Mouse (Mus musculus) G1E-ER4 (cell line): Measurements from ENCODE around the gene Islr2. TPM values are rescaled to one million over a fixed set of nuclear protein-coding genes. Genes with fewer than 3 reads are reported as not detected.

Experiments used
- GATA1 ChIP-seq: IDR thresholded peaks from one replicate; pipeline ENCODE4 v1.8.0; 2012; ENCODE audit warnings: low read length, inconsistent platforms
- polyA plus RNA-seq: library from polyadenylated mRNA; stranded (reverse); fragments of >175 nt; gene quantifications from 2 replicates; pipeline ENCODE4 v1.2.3, GENCODE M21; 2012

Gene Islr2
- polyA plus RNA-seq, 1 experiment, result 0.05 TPM

GRCm38 (mm10) chr9:58175745-58176487 is 28.2 kb downstream of the Islr2 start:
- TF ChIP-seq GATA1, result no peak

GRCm38 (mm10) chr9:58174818-58175251 is 29.3 kb downstream of the Islr2 start:
- no peak for TF ChIP-seq GATA1

DNA sequence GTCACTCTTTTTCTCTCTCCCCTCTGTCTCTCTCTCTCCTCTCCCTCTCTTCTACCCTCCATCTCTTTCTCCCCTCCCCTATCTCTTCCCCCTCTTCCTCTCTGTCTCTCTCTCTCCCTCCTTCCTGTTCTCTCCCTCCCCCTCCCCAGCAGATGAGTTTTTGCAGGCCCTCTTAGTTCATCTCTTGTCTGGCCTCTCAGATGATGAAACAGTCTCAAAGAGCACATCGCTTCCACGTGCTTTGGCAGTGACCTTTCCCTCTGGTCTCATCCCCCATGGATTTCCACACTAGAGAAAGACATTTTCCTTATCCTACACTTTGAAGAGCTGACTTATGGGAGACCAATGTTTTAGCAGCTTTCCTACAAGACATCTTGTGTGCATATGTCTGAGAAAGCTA is 31.3 kb downstream of the Islr2 start:
- TF ChIP-seq GATA1, result no peak

- no peak for TF ChIP-seq GATA1
Observed at GRCm38 (mm10) chr9:58169426-58169825, 34.7 kb downstream of the Islr2 start.

- TF ChIP-seq GATA1, result no peak
Observed at GRCm38 (mm10) chr9:58168880-58169279, 35.2 kb downstream of the Islr2 start.

GRCm38 (mm10) chr9:58165779-58166178 is 38.3 kb downstream of the Islr2 start:
- TF ChIP-seq GATA1, result no peak

DNA sequence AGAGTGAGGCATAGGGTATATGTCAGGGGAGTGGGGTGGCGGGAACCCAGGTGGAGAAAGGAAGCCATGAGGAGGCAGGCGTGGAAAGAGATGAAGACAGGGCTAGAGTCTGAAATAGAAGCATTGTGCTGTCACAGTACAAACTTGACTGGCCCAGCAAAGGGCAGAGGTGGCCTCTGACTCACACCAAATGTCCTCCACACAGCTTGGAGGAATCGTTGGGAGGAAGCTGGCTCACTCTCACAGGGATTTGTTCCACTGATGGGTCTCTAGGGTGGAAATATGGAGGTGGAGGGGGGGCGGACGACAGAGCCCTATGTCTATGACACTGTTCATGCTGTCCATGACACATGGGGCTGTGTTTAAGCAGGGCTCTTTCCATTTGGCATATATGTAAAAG is 41.0 kb downstream of the Islr2 start:
- no peak for TF ChIP-seq GATA1

DNA sequence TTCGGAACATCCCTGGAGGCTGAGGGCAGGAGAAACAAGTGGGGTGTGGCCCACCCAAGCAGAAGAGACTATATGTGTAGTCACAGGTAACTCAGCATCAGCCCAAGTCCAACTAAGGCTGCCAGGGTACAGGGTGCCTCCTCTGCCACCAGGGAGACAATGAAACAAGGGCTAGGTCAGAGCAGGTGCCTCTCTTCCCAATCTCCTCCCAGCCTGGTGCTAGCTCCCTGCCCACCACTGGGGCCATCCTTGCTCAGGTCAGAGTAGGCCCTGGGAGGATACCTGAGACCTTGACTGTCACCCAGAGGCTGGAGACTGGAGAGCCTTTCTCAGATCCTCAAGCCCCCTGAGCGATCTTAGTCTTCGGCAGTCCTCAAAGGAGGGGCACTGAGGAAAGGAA is 41.9 kb downstream of the Islr2 start:
- no peak for TF ChIP-seq GATA1

- no peak for TF ChIP-seq GATA1
Observed at GRCm38 (mm10) chr9:58160315-58160714, 43.8 kb downstream of the Islr2 start.

DNA sequence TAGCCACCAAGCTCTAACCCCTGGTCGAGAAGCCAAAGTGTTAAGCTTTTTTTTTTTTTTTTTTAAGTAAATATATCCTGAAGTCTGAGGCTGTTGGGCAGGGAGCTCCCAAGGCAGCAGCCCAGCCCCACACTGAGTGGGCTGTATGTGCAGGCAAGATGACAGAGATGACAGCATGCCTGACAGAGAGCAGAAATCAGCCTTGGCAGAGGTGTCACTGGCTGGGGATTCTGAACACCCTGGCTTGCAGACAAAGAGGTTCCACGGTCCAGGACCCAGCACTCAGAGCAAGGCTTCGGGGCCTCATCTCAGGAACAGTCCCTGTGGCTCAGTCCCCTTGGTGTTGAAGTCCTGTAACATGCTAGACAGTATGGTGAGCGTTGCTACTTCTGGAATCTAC is 44.3 kb downstream of the Islr2 start:
- no peak for TF ChIP-seq GATA1

- TF ChIP-seq GATA1, result no peak
Observed at GRCm38 (mm10) chr9:58158541-58159311, 45.4 kb downstream of the Islr2 start.

DNA sequence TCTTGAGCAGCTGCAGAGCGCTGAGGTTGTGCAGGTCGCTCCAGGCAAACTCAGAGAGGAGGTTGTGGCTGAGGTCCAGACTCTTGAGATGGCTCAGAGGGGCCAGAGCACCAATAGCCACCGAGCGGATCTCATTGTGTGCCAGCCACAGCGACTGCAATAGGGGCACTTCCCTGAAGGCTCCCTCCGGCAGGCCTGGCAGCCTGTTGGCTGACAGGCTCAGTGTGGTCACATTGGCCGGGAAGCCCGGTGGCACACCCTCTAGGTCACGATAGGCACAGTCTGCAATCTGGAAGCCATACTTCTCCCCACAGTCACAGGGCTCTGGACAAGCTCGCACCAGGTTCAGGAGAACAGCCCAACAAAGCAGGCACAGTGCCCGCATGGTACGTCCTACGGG is 46.3 kb downstream of the Islr2 start:
- no peak for TF ChIP-seq GATA1

GRCm38 (mm10) chr9:58156819-58157560 is 47.1 kb downstream of the Islr2 start:
- no peak for TF ChIP-seq GATA1

GRCm38 (mm10) chr9:58155366-58155765 is 48.8 kb downstream of the Islr2 start:
- TF ChIP-seq GATA1, result no peak

DNA sequence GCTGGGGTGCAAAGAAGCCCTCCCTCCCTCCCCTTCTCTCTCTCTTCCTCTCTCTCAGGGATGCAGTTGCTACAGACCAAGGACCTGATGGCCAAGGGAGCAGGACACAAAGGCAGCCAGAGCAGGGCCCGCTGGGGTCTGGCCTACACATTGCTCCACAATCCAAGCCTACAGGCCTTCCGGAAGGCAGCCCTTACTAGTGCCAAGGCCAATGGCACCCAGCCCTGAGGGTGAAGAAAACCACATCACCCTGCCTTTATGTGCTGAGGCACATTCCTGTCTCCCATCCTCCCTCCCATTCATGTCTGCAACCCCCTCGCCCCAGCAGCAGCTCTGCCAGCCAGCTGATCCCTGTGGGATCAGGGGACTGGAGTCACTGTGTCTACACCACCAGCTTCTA is 51.0 kb downstream of the Islr2 start:
- no peak for TF ChIP-seq GATA1

DNA sequence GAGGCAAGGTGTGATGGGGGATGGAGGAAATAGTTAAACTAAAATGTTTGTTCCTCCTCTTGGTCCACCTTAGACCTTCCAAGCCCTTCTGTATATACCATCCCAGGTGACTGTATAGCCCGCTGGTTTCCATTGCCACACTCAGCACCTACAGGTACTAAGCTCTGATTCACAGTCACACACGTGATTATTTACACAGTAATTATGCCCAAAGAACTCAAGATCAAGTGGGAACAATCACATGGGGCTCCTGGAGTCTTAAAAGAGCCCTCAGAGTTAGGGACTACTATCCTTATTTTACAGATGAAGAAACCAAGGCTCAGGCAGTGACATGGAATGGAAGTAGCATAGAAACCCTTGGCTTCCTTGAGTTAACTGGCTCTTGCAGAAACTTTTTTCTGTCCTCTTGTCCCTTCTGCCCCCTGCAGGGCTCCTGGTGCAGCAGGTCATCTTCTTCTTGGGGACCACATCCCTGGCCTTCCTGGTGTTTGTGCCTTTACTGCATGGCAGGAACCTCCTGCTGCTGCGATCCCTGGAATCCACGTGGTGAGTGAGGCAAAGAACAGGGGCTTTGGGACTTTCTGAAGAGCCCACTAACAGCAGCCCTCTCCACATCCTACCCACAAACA is 53.3 kb downstream of the Islr2 start:
- TF ChIP-seq GATA1, result no peak

DNA sequence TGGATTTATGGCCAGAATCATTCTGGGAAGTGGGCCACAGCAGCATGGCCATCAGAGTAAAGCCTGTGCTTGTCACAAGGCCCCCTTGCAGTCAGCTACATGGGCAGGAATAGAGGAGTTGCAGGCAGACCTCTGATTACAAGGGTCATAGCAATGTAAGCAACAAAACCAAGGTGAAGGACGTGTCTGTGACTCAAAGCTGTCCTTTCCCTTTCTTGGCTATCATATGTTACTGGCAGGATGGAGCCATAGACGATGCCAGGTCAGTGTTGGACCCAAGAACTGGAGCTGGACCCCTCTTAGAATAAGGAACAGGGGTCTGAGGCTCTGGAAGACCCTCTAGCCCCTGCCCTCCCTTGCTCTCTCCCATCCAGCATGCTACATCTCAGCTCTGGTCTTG is 55.3 kb downstream of the Islr2 start:
- no peak for TF ChIP-seq GATA1

Other genes with a start within 250 kb of the Islr2 start
- gene Cyp11a1, start 197.9 kb downstream of the Islr2 start, polyA plus RNA-seq, result not detected in 2 replicates
- gene Stra6, start 140.5 kb downstream of the Islr2 start, polyA plus RNA-seq, result not detected in 2 replicates
- gene Ccdc33, start 85.5 kb downstream of the Islr2 start, polyA plus RNA-seq, result not detected in 2 replicates
- not detected in 2 replicates for gene Islr, start within 50 bp of the Islr2 start, polyA plus RNA-seq
- gene Pml, start 45.5 kb upstream of the Islr2 start, polyA plus RNA-seq, result 193 and 239 TPM in 2 replicates
- 4.7 and 5.7 TPM in 2 replicates for gene Stoml1, start 48.8 kb upstream of the Islr2 start, polyA plus RNA-seq
- not detected in 2 replicates for gene Loxl1, start 108.9 kb upstream of the Islr2 start, polyA plus RNA-seq
- not detected in 2 replicates for gene Tbc1d21, start 166.1 kb upstream of the Islr2 start, polyA plus RNA-seq